Mouse (Mus musculus) stomach, embryonic 16.5 days (tissue): ENCODE measurements around the gene Dlgap1. TPM values are rescaled to one million over a fixed set of nuclear protein-coding genes. Genes with fewer than 3 reads are reported as not detected.

Experiments
- ATAC-seq: fragments of 200-750 bp; cut with Nextera tagmentation; 2 replicates; pipeline ENCODE4 v1.8.0; 2017; ENCODE audit warnings: moderate number of reproducible peaks, moderate TSS enrichment; ENCODE audit not compliant: insufficient read depth, low FRiP score
- H3K27ac ChIP-seq: fragments of 300-500 bp; sonication (generic); 2 replicates; pipeline ENCODE4 v1.5.1; 2014; ENCODE audit warnings: low read length
- H3K27me3 ChIP-seq: fragments of 300-500 bp; sonication (generic); 2 replicates; pipeline ENCODE4 v1.6.1; 2014; ENCODE audit warnings: low read length, control low read depth, mixed read lengths; ENCODE audit not compliant: control insufficient read depth, insufficient read depth
- H3K36me3 ChIP-seq: fragments of 300-500 bp; sonication (generic); 2 replicates; pipeline ENCODE4 v1.6.1; 2014; ENCODE audit warnings: low read length; ENCODE audit not compliant: control insufficient read depth, insufficient read depth
- H3K4me1 ChIP-seq: fragments of 300-500 bp; sonication (generic); 2 replicates; pipeline ENCODE4 v1.6.1; 2014; ENCODE audit warnings: low read length, control low read depth, mixed read lengths; ENCODE audit not compliant: control insufficient read depth, insufficient read depth
- H3K4me2 ChIP-seq: fragments of 300-500 bp; sonication (generic); 2 replicates; pipeline ENCODE4 v1.6.1; 2014; ENCODE audit warnings: low read depth, low read length, mixed read lengths
- H3K4me3 ChIP-seq: fragments of 300-500 bp; sonication (generic); replicated peaks from 2 replicates; pipeline ENCODE4 v1.5.1; 2014; ENCODE audit warnings: mild to moderate bottlenecking, low read length
- H3K9ac ChIP-seq: fragments of 300-500 bp; sonication (generic); 2 replicates; pipeline ENCODE4 v1.6.1; 2014; ENCODE audit warnings: low read length
- H3K9me3 ChIP-seq: fragments of 300-500 bp; sonication (generic); replicated peaks from 2 replicates; pipeline ENCODE4 v1.6.1; 2016; ENCODE audit warnings: low read length, control low read depth; ENCODE audit not compliant: control insufficient read depth
- WGBS: fragments of 180-500 bp; shearing (Covaris S2); extraction: QIAGEN DNeasy Blood & Tissue Kit; methylation state at CpG from one replicate; pipeline ENCODE4 v1.1.7; 2014; 5-methylcytosine and 5-hydroxymethylcytosine counted together
- polyA plus RNA-seq: library from polyadenylated mRNA; unstranded; fragments of >200 nt; fragmentation: Nextera tagmentation; extraction: Ambion mirVana; gene quantifications from 2 replicates; pipeline ENCODE4 v1.2.1, GENCODE M21; 2015

Gene Dlgap1
- polyA plus RNA-seq, 1 experiment from 2014 or later, result 3.2 TPM

GRCm38 (mm10) chr17:70709545-70709944 is 740.7 kb downstream of the Dlgap1 start:
- ATAC-seq, result no peak
- no peak overlapping the region for H3K9ac ChIP-seq
- WGBS, result 45% methylated on average over 5 of the region's 5 CpGs

GRCm38 (mm10) chr17:70713470-70713869 is 744.6 kb downstream of the Dlgap1 start:
- Histone ChIP-seq H3K9ac (no peak overlapping the region), H3K27ac (no peak overlapping the region), H3K36me3 (no peaks in the 10 kb centered on the region), H3K4me2 (no peak overlapping the region), H3K27me3 (no peaks in the 10 kb centered on the region), H3K4me1 (no peaks in the 10 kb centered on the region), H3K4me3 (no peak overlapping the region), H3K9me3 (no peaks in the 10 kb centered on the region)
- no peak for ATAC-seq
- 50% methylated on average over 10 of the region's 10 CpGs for WGBS

More at GRCm38 (mm10) chr17:70709545-70709944, 740.7 kb downstream of the Dlgap1 start:
- Histone ChIP-seq H3K27ac (no peak overlapping the region), H3K4me1 (0 out of 2 replicates have a peak, but pooled peaks cover 6% of the 10 kb centered on the region), H3K27me3 (no peaks in the 10 kb centered on the region), H3K9me3 (no peaks in the 10 kb centered on the region), H3K4me3 (no peak overlapping the region), H3K36me3 (no peaks in the 10 kb centered on the region), H3K4me2 (no peak overlapping the region)

GRCm38 (mm10) chr17:70719684-70720324 is 750.9 kb downstream of the Dlgap1 start:
- no peak overlapping the region for H3K27ac ChIP-seq
- ATAC-seq, result peak; percentile 78
- H3K9me3 ChIP-seq, result no peaks in the 10 kb centered on the region
- no peak overlapping the region for H3K4me2 ChIP-seq
- 0 out of 2 replicates have a peak, but pooled peaks cover 6% of the 10 kb centered on the region for H3K4me1 ChIP-seq
- H3K9ac ChIP-seq, result no peak overlapping the region
- WGBS, result 56% methylated on average over 11 of the region's 11 CpGs
- H3K36me3 ChIP-seq, result no peaks in the 10 kb centered on the region
- H3K27me3 ChIP-seq, result no peaks in the 10 kb centered on the region
- H3K4me3 ChIP-seq, result no peak overlapping the region

GRCm38 (mm10) chr17:70720766-70721165 is 751.9 kb downstream of the Dlgap1 start:
- no peak overlapping the region for H3K4me2 ChIP-seq
- no peaks in the 10 kb centered on the region for H3K27me3 ChIP-seq
- no peak overlapping the region for H3K4me3 ChIP-seq
- no peaks in the 10 kb centered on the region for H3K9me3 ChIP-seq
- H3K4me1 ChIP-seq, result 0 out of 2 replicates have a peak, but pooled peaks cover 6% of the 10 kb centered on the region
- WGBS, result 28% methylated on average over 8 of the region's 8 CpGs
- ATAC-seq, result no peak
- no peaks in the 10 kb centered on the region for H3K36me3 ChIP-seq
- no peak overlapping the region for H3K9ac ChIP-seq
- H3K27ac ChIP-seq, result no peak overlapping the region

GRCm38 (mm10) chr17:70722146-70722545 is 753.3 kb downstream of the Dlgap1 start:
- WGBS, result 71% methylated on average over 3 of the region's 3 CpGs
- Histone ChIP-seq H3K9ac (no peak overlapping the region), H3K4me1 (0 out of 2 replicates have a peak, but pooled peaks cover 6% of the 10 kb centered on the region), H3K4me3 (no peak overlapping the region), H3K36me3 (no peaks in the 10 kb centered on the region), H3K9me3 (no peaks in the 10 kb centered on the region), H3K4me2 (no peak overlapping the region), H3K27me3 (no peaks in the 10 kb centered on the region), H3K27ac (no peak overlapping the region)
- no peak for ATAC-seq

- ATAC-seq, result peak; percentile 84
- 58% methylated on average over 5 of the region's 5 CpGs for WGBS
- peaks cover 3% of the 10 kb centered on the region; the same call in 1 of the 2 replicates for H3K4me1 ChIP-seq
- no peak overlapping the region for H3K4me3 ChIP-seq
- no peaks in the 10 kb centered on the region for H3K36me3 ChIP-seq
- H3K4me2 ChIP-seq, result 0 out of 2 replicates have a peak overlapping the region, but pooled peaks have one; percentile 17
- no peaks in the 10 kb centered on the region for H3K27me3 ChIP-seq
- no peaks in the 10 kb centered on the region for H3K9me3 ChIP-seq
- H3K27ac ChIP-seq, result peak overlapping the region; percentile 90
- H3K9ac ChIP-seq, result no peak overlapping the region
These were observed 759.9 kb downstream of the Dlgap1 start for GRCm38 (mm10) chr17:70728719-70729281.

GRCm38 (mm10) chr17:70734728-70735127 is 765.9 kb downstream of the Dlgap1 start:
- WGBS, result 83% methylated on average over 3 of the region's 3 CpGs
- peaks cover 21% of the 10 kb centered on the region for H3K4me1 ChIP-seq
- no peak overlapping the region for H3K9ac ChIP-seq
- H3K27ac ChIP-seq, result no peak overlapping the region
- H3K36me3 ChIP-seq, result no peaks in the 10 kb centered on the region
- H3K4me3 ChIP-seq, result no peak overlapping the region
- no peak for ATAC-seq
- no peaks in the 10 kb centered on the region for H3K9me3 ChIP-seq
- H3K4me2 ChIP-seq, result no peak overlapping the region
- H3K27me3 ChIP-seq, result no peaks in the 10 kb centered on the region

GRCm38 (mm10) chr17:70735396-70735795 is 766.5 kb downstream of the Dlgap1 start:
- H3K4me2 ChIP-seq, result no peak overlapping the region
- 83% methylated on average over 3 of the region's 3 CpGs for WGBS
- no peaks in the 10 kb centered on the region for H3K27me3 ChIP-seq
- no peak overlapping the region for H3K27ac ChIP-seq
- no peak overlapping the region for H3K4me3 ChIP-seq
- no peaks in the 10 kb centered on the region for H3K9me3 ChIP-seq
- no peak for ATAC-seq
- H3K36me3 ChIP-seq, result no peaks in the 10 kb centered on the region
- no peak overlapping the region for H3K9ac ChIP-seq
- peaks cover 21% of the 10 kb centered on the region for H3K4me1 ChIP-seq

GRCm38 (mm10) chr17:70737424-70737823 is 768.6 kb downstream of the Dlgap1 start:
- Histone ChIP-seq H3K27me3 (no peaks in the 10 kb centered on the region), H3K9ac (peak overlapping the region; percentile 54)
- WGBS, result 2% methylated on average over 6 of the region's 6 CpGs

More at GRCm38 (mm10) chr17:70737424-70737823, 768.6 kb downstream of the Dlgap1 start:
- peaks cover 21% of the 10 kb centered on the region for H3K4me1 ChIP-seq
- peak overlapping the region; percentile 58 for H3K4me2 ChIP-seq
- no peaks in the 10 kb centered on the region for H3K9me3 ChIP-seq
- H3K4me3 ChIP-seq, result peak overlapping the region; percentile 32
- H3K36me3 ChIP-seq, result no peaks in the 10 kb centered on the region
- peak overlapping the region; percentile 89 for H3K27ac ChIP-seq
- peak; percentile 65; the same call in 1 of the 2 replicates for ATAC-seq
